Mouse (Mus musculus) lung, postnatal 0 days (tissue): Measurements from ENCODE around the gene Adamts7. TPM values are rescaled to one million over a fixed set of nuclear protein-coding genes. Genes with fewer than 3 reads are reported as not detected.

Experiments
- ATAC-seq: fragments of 200-750 bp; cut with Nextera tagmentation; 2 replicates; pipeline ENCODE4 v1.8.0; 2017; ENCODE audit warnings: moderate library complexity
- DNase-seq: peaks from one replicate; pipeline ENCODE4 v3.0.0-alpha.2; 2016; ENCODE audit warnings: low spot score
- H3K27ac ChIP-seq: fragments of 300-500 bp; sonication (generic); 2 replicates; pipeline ENCODE4 v1.5.1; 2014; ENCODE audit warnings: antibody characterized with exemption, mild to moderate bottlenecking, low read length, mixed read lengths
- H3K27me3 ChIP-seq: fragments of 300-500 bp; sonication (generic); replicated peaks from 2 replicates; pipeline ENCODE4 v1.6.1; 2014; ENCODE audit warnings: low read length, mixed read lengths; ENCODE audit not compliant: insufficient read depth
- H3K36me3 ChIP-seq: fragments of 300-500 bp; sonication (generic); 2 replicates; pipeline ENCODE4 v1.6.1; 2014; ENCODE audit warnings: low read length, mixed read lengths; ENCODE audit not compliant: insufficient read depth
- H3K4me1 ChIP-seq: fragments of 300-500 bp; sonication (generic); 2 replicates; pipeline ENCODE4 v1.6.1; 2014; ENCODE audit warnings: antibody characterized with exemption, low read depth, low read length, mixed read lengths; ENCODE audit not compliant: insufficient read depth
- H3K4me2 ChIP-seq: fragments of 300-500 bp; sonication (generic); replicated peaks from 2 replicates; pipeline ENCODE4 v1.6.1; 2014; ENCODE audit warnings: low read depth, mild to moderate bottlenecking, low read length, moderate library complexity, mixed read lengths
- H3K4me3 ChIP-seq: fragments of 300-500 bp; sonication (generic); 2 replicates; pipeline ENCODE4 v1.5.1; 2014; ENCODE audit warnings: low read depth, low read length
- H3K9ac ChIP-seq: fragments of 300-500 bp; sonication (generic); replicated peaks from 2 replicates; pipeline ENCODE4 v1.6.1; 2014; ENCODE audit warnings: low read depth, mild to moderate bottlenecking
- H3K9me3 ChIP-seq: fragments of 300-500 bp; sonication (generic); 2 replicates; pipeline ENCODE4 v1.6.1; 2016; ENCODE audit warnings: low read length, mixed read lengths
- CTCF ChIP-seq: IDR thresholded peaks from 2 replicates; pipeline ENCODE4 v1.5.1; 2016; ENCODE audit warnings: antibody characterized with exemption, mild to moderate bottlenecking
- EP300 ChIP-seq: IDR thresholded peaks from 2 replicates; pipeline ENCODE4 v1.6.1; 2016; ENCODE audit warnings: antibody characterized with exemption, mild to moderate bottlenecking, control low read depth
- WGBS: fragments of 180-500 bp; shearing (Covaris S2); extraction: QIAGEN DNeasy Blood & Tissue Kit; methylation state at CpG from one replicate; pipeline ENCODE4 v1.1.7; 2014; 5-methylcytosine and 5-hydroxymethylcytosine counted together
- polyA plus RNA-seq: library from polyadenylated mRNA; unstranded; fragments of >200 nt; fragmentation: Nextera tagmentation; extraction: Ambion mirVana; gene quantifications from 2 replicates; pipeline ENCODE4 v1.2.1, GENCODE M21; 2015

The Adamts7 gene
- polyA plus RNA-seq, 1 experiment from 2014 or later, result 4.1 TPM

GRCm38 (mm10) chr9:90189391-90189790, 26.5 kb downstream of the Adamts7 start:
- no peak for DNase-seq
- Histone ChIP-seq H3K9me3 (no peaks in the 10 kb centered on the region), H3K9ac (no peak overlapping the region), H3K27me3 (no peaks in the 10 kb centered on the region), H3K4me2 (no peak overlapping the region), H3K4me3 (no peak overlapping the region), H3K4me1 (no peaks in the 10 kb centered on the region), H3K36me3 (no peaks in the 10 kb centered on the region), H3K27ac (no peak overlapping the region)
- ATAC-seq, result no peak
- TF ChIP-seq CTCF (no peak), EP300 (no peak)
- 69% methylated on average over 5 of the region's 5 CpGs for WGBS

- DNase-seq (no peak), ATAC-seq (no peak)
- peaks cover 3% of the 10 kb centered on the region for H3K4me1 ChIP-seq
- WGBS, result 75% methylated on average over 10 of the region's 10 CpGs
- TF ChIP-seq CTCF (peak; percentile 36), EP300 (no peak)
- no peaks in the 10 kb centered on the region for H3K27me3 ChIP-seq
- no peak overlapping the region for H3K9ac ChIP-seq
- H3K27ac ChIP-seq, result no peak overlapping the region
- no peaks in the 10 kb centered on the region for H3K9me3 ChIP-seq
- no peak overlapping the region for H3K4me3 ChIP-seq
- H3K36me3 ChIP-seq, result no peaks in the 10 kb centered on the region
- H3K4me2 ChIP-seq, result no peak overlapping the region
Observed at GRCm38 (mm10) chr9:90195000-90195399, 32.1 kb downstream of the Adamts7 start.

GRCm38 (mm10) chr9:90196262-90196661, 33.4 kb downstream of the Adamts7 start:
- Histone ChIP-seq H3K9ac (no peak overlapping the region), H3K4me2 (no peak overlapping the region), H3K27me3 (no peaks in the 10 kb centered on the region), H3K36me3 (no peaks in the 10 kb centered on the region), H3K9me3 (no peaks in the 10 kb centered on the region), H3K4me1 (peaks cover 3% of the 10 kb centered on the region), H3K4me3 (no peak overlapping the region), H3K27ac (no peak overlapping the region)
- no peak for TF ChIP-seq CTCF
- no peak for TF ChIP-seq EP300
- no peak for DNase-seq
- ATAC-seq, result no peak
- 77% methylated on average over 7 of the region's 7 CpGs for WGBS

- ATAC-seq (0 out of 2 replicates have a peak, but pooled peaks have one; percentile 4), DNase-seq (no peak)
- Histone ChIP-seq H3K27me3 (no peaks in the 10 kb centered on the region), H3K9me3 (no peaks in the 10 kb centered on the region), H3K4me3 (no peak overlapping the region), H3K27ac (no peak overlapping the region), H3K4me1 (peaks cover 3% of the 10 kb centered on the region), H3K9ac (no peak overlapping the region), H3K4me2 (no peak overlapping the region), H3K36me3 (no peaks in the 10 kb centered on the region)
- no peak for TF ChIP-seq EP300
- no peak for TF ChIP-seq CTCF
- WGBS, result 54% methylated on average over 7 of the region's 7 CpGs
Observed at GRCm38 (mm10) chr9:90197116-90197665, 34.3 kb downstream of the Adamts7 start.

- no peaks in the 10 kb centered on the region for H3K27me3 ChIP-seq
- no peak overlapping the region for H3K4me3 ChIP-seq
- TF ChIP-seq CTCF (no peak), EP300 (no peak)
- no peak for ATAC-seq
- no peaks in the 10 kb centered on the region for H3K36me3 ChIP-seq
- no peak overlapping the region for H3K27ac ChIP-seq
- H3K4me1 ChIP-seq, result peaks cover 3% of the 10 kb centered on the region
- WGBS, result 80% methylated on average over 7 of the region's 7 CpGs
- no peak for DNase-seq
- no peaks in the 10 kb centered on the region for H3K9me3 ChIP-seq
- H3K4me2 ChIP-seq, result no peak overlapping the region
- H3K9ac ChIP-seq, result no peak overlapping the region
Observed at GRCm38 (mm10) chr9:90197866-90198383, 35.1 kb downstream of the Adamts7 start.

- no peak overlapping the region for H3K9ac ChIP-seq
- peak; percentile 20; the same call in 1 of the 2 replicates for TF ChIP-seq CTCF
- TF ChIP-seq EP300, result no peak
- H3K36me3 ChIP-seq, result peaks cover 7% of the 10 kb centered on the region; the same call in 1 of the 2 replicates
- no peak overlapping the region for H3K4me2 ChIP-seq
- DNase-seq, result peak; percentile 50
- H3K9me3 ChIP-seq, result no peaks in the 10 kb centered on the region
- H3K4me3 ChIP-seq, result no peak overlapping the region
- no peak overlapping the region for H3K27ac ChIP-seq
- ATAC-seq, result peak; percentile 23
- 48% methylated on average over 10 of the region's 10 CpGs for WGBS
- no peaks in the 10 kb centered on the region for H3K27me3 ChIP-seq
- peaks cover 3% of the 10 kb centered on the region for H3K4me1 ChIP-seq
Observed at GRCm38 (mm10) chr9:90198531-90199449, 35.9 kb downstream of the Adamts7 start.
